Mouse (Mus musculus): ENCODE measurements at regions not wholly inside any gene's neighbourhood (a gene's known extent, or its start where the extent isn't known, plus 50 kb on each side); places are given as distances from the start of the nearest gene placed in this dataset.

DNA sequence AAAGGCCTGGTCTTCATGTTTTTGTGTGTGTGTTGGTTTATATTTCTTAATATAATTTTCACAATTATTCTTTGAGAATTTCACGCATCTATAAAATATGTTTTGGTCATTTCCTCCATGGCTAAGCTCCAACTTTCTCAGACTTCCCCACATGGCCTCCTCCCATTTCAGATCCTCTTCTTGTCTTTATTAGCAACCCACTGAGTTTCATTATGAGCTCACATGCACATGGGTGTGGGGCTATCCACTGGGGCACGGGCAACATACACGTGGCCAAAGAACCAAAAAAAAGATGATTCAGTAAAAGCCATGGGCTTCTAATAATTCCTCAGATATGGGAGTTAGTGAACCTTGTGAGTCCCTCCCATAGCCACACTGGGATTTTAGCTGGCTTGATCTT, 50.1 kb upstream of the Mpp6 start:
- DNase-seq: no peak
